Mouse (Mus musculus): ENCODE data around the gene Usp7.

- TF ChIP-seq CTCF (IDR thresholded peaks at IDR 0.05; ENCODE audit: low read depth) (no peak), EP300 (optimal IDR thresholded peaks at IDR 0.05) (no peak)
Observed at GRCm38 (mm10) chr16:8837595-8837994, 45.5 kb upstream of the Usp7 start.
